Mouse (Mus musculus): ENCODE measurements around the gene Kcnip4. TPM values are rescaled to one million over a fixed set of nuclear protein-coding genes. Genes with fewer than 3 reads are reported as not detected.
A peak's percentile ranks its signal among the peaks of the same experiment; 100 is the strongest.

Gene Kcnip4
- polyA plus RNA-seq, 1 experiment from 2014 or later, result 5.2 TPM

GRCm38 (mm10) chr5:49460643-49461276 lies 63.9 kb downstream of the Kcnip4 start:
- peak; percentile 78 for ATAC-seq (replicated peaks)
- H3K4me3 ChIP-seq, result no peak overlapping the region
- H3K4me1 ChIP-seq, result no peaks in the 10 kb centered on the region
- H3K9me3 ChIP-seq, result no peaks in the 10 kb centered on the region
- no peaks in the 10 kb centered on the region for H3K36me3 ChIP-seq
- H3K9ac ChIP-seq (replicated peaks), result no peak overlapping the region
- 27% methylated on average over 6 of the region's 6 CpGs for WGBS
- H3K27me3 ChIP-seq, result no peaks in the 10 kb centered on the region
- no peak overlapping the region for H3K27ac ChIP-seq (replicated peaks)
- no peak overlapping the region for H3K4me2 ChIP-seq (replicated peaks)

GRCm38 (mm10) chr5:49453100-49453499 lies 71.6 kb downstream of the Kcnip4 start:
- no peaks in the 10 kb centered on the region for H3K9me3 ChIP-seq
- H3K4me2 ChIP-seq (replicated peaks), result no peak overlapping the region
- 0 out of 2 replicates have a peak, but pooled peaks cover 2% of the 10 kb centered on the region for H3K4me1 ChIP-seq
- no peak overlapping the region for H3K27ac ChIP-seq (replicated peaks)
- no peaks in the 10 kb centered on the region for H3K36me3 ChIP-seq
- no peak overlapping the region for H3K4me3 ChIP-seq
- 90% methylated on average over 3 of the region's 3 CpGs for WGBS
- no peaks in the 10 kb centered on the region for H3K27me3 ChIP-seq
- no peak for ATAC-seq (replicated peaks)
- no peak overlapping the region for H3K9ac ChIP-seq (replicated peaks)

- no peaks in the 10 kb centered on the region for H3K36me3 ChIP-seq
- H3K27me3 ChIP-seq, result no peaks in the 10 kb centered on the region
- ATAC-seq (replicated peaks), result no peak
- H3K4me1 ChIP-seq, result 0 out of 2 replicates have a peak, but pooled peaks cover 2% of the 10 kb centered on the region
- H3K9me3 ChIP-seq, result no peaks in the 10 kb centered on the region
- no peak overlapping the region for H3K4me2 ChIP-seq (replicated peaks)
- H3K9ac ChIP-seq (replicated peaks), result no peak overlapping the region
- H3K4me3 ChIP-seq, result no peak overlapping the region
- no peak overlapping the region for H3K27ac ChIP-seq (replicated peaks)
Measured at GRCm38 (mm10) chr5:49451295-49451694, 73.4 kb downstream of the Kcnip4 start.

- Histone ChIP-seq H3K9me3 (no peaks in the 10 kb centered on the region), H3K27ac (replicated peaks) (no peak overlapping the region), H3K4me1 (0 out of 2 replicates have a peak, but pooled peaks cover 2% of the 10 kb centered on the region), H3K4me2 (replicated peaks) (no peak overlapping the region), H3K4me3 (no peak overlapping the region), H3K9ac (replicated peaks) (no peak overlapping the region), H3K36me3 (no peaks in the 10 kb centered on the region), H3K27me3 (no peaks in the 10 kb centered on the region)
- ATAC-seq (replicated peaks), result peak; percentile 32; the same call in 1 of the 2 replicates
- WGBS, result 59% methylated on average over 3 of the region's 3 CpGs
Measured at GRCm38 (mm10) chr5:49450876-49451275, 73.8 kb downstream of the Kcnip4 start.

GRCm38 (mm10) chr5:49437236-49437635 lies 87.5 kb downstream of the Kcnip4 start:
- Histone ChIP-seq H3K4me1 (no peaks in the 10 kb centered on the region), H3K27me3 (no peaks in the 10 kb centered on the region), H3K9me3 (no peaks in the 10 kb centered on the region), H3K27ac (replicated peaks) (no peak overlapping the region), H3K4me2 (replicated peaks) (no peak overlapping the region), H3K36me3 (no peaks in the 10 kb centered on the region), H3K9ac (replicated peaks) (no peak overlapping the region), H3K4me3 (no peak overlapping the region)
- 65% methylated on average over 2 of the region's 2 CpGs for WGBS
- no peak for ATAC-seq (replicated peaks)

- no peak overlapping the region for H3K9ac ChIP-seq (replicated peaks)
- no peaks in the 10 kb centered on the region for H3K36me3 ChIP-seq
- no peak overlapping the region for H3K4me3 ChIP-seq
- no peak overlapping the region for H3K4me2 ChIP-seq (replicated peaks)
- no peaks in the 10 kb centered on the region for H3K27me3 ChIP-seq
- ATAC-seq (replicated peaks), result no peak
- no peak overlapping the region for H3K27ac ChIP-seq (replicated peaks)
- H3K4me1 ChIP-seq, result no peaks in the 10 kb centered on the region
- no peaks in the 10 kb centered on the region for H3K9me3 ChIP-seq
Measured at GRCm38 (mm10) chr5:49427689-49428088, 97.0 kb downstream of the Kcnip4 start.

GRCm38 (mm10) chr5:49419707-49420106 lies 105.0 kb downstream of the Kcnip4 start:
- ATAC-seq (replicated peaks), result no peak
- Histone ChIP-seq H3K9ac (replicated peaks) (no peak overlapping the region), H3K4me2 (replicated peaks) (no peak overlapping the region), H3K36me3 (no peaks in the 10 kb centered on the region), H3K27ac (replicated peaks) (no peak overlapping the region), H3K27me3 (no peaks in the 10 kb centered on the region), H3K4me3 (no peak overlapping the region), H3K4me1 (no peaks in the 10 kb centered on the region), H3K9me3 (no peaks in the 10 kb centered on the region)

- ATAC-seq (replicated peaks), result no peak
- Histone ChIP-seq H3K36me3 (no peaks in the 10 kb centered on the region), H3K4me2 (replicated peaks) (no peak overlapping the region), H3K27ac (replicated peaks) (no peak overlapping the region), H3K27me3 (no peaks in the 10 kb centered on the region), H3K4me3 (no peak overlapping the region), H3K9ac (replicated peaks) (no peak overlapping the region), H3K9me3 (no peaks in the 10 kb centered on the region), H3K4me1 (no peaks in the 10 kb centered on the region)
- WGBS, result 63% methylated on average over 1 of the region's 1 CpGs
Measured at GRCm38 (mm10) chr5:49408351-49408750, 116.4 kb downstream of the Kcnip4 start.

GRCm38 (mm10) chr5:49370543-49371076 lies 154.1 kb downstream of the Kcnip4 start:
- peak; percentile 31 for ATAC-seq (replicated peaks)
- H3K9ac ChIP-seq (replicated peaks), result no peak overlapping the region
- no peak overlapping the region for H3K4me2 ChIP-seq (replicated peaks)
- H3K27ac ChIP-seq (replicated peaks), result no peak overlapping the region
- H3K4me3 ChIP-seq, result no peak overlapping the region
- H3K4me1 ChIP-seq, result no peaks in the 10 kb centered on the region
- WGBS, result 45% methylated on average over 3 of the region's 3 CpGs
- H3K36me3 ChIP-seq, result no peaks in the 10 kb centered on the region
- no peaks in the 10 kb centered on the region for H3K9me3 ChIP-seq
- H3K27me3 ChIP-seq, result no peaks in the 10 kb centered on the region

GRCm38 (mm10) chr5:49368636-49369423 lies 155.9 kb downstream of the Kcnip4 start:
- H3K27ac ChIP-seq (replicated peaks), result no peak overlapping the region
- no peaks in the 10 kb centered on the region for H3K9me3 ChIP-seq
- WGBS, result 43% methylated on average over 13 of the region's 13 CpGs
- H3K9ac ChIP-seq (replicated peaks), result no peak overlapping the region
- peak; percentile 57 for ATAC-seq (replicated peaks)
- H3K27me3 ChIP-seq, result no peaks in the 10 kb centered on the region
- H3K4me2 ChIP-seq (replicated peaks), result no peak overlapping the region
- H3K4me3 ChIP-seq, result no peak overlapping the region
- H3K36me3 ChIP-seq, result no peaks in the 10 kb centered on the region
- H3K4me1 ChIP-seq, result no peaks in the 10 kb centered on the region

- Histone ChIP-seq H3K4me1 (0 out of 2 replicates have a peak, but pooled peaks cover 3% of the 10 kb centered on the region), H3K4me2 (replicated peaks) (no peak overlapping the region), H3K27me3 (no peaks in the 10 kb centered on the region), H3K9me3 (no peaks in the 10 kb centered on the region), H3K36me3 (no peaks in the 10 kb centered on the region), H3K9ac (replicated peaks) (no peak overlapping the region), H3K27ac (replicated peaks) (no peak overlapping the region), H3K4me3 (no peak overlapping the region)
- 62% methylated on average over 3 of the region's 3 CpGs for WGBS
- peak; percentile 66 for ATAC-seq (replicated peaks)
Measured at GRCm38 (mm10) chr5:49356381-49356780, 168.3 kb downstream of the Kcnip4 start.

GRCm38 (mm10) chr5:49352061-49352460 lies 172.6 kb downstream of the Kcnip4 start:
- ATAC-seq (replicated peaks), result no peak
- Histone ChIP-seq H3K4me1 (0 out of 2 replicates have a peak, but pooled peaks cover 3% of the 10 kb centered on the region), H3K9ac (replicated peaks) (no peak overlapping the region), H3K36me3 (no peaks in the 10 kb centered on the region), H3K27ac (replicated peaks) (no peak overlapping the region), H3K27me3 (no peaks in the 10 kb centered on the region), H3K4me3 (no peak overlapping the region), H3K9me3 (no peaks in the 10 kb centered on the region), H3K4me2 (replicated peaks) (no peak overlapping the region)
- 76% methylated on average over 5 of the region's 5 CpGs for WGBS
